Mouse (Mus musculus): Measurements from ENCODE around the gene Mpst. TPM values are rescaled to one million over a fixed set of nuclear protein-coding genes. Genes with fewer than 3 reads are reported as not detected.

Gene Mpst
- total RNA-seq, 2 experiments from 2014 or later: 18.7 to 41.1 TPM

GRCm38 (mm10) chr15:78402423-78402822, 3.8 kb upstream of the Mpst start:
- ATAC-seq (replicated peaks; ENCODE audit: low FRiP score, low TSS enrichment, poor library complexity, severe bottlenecking): no peak

DNA sequence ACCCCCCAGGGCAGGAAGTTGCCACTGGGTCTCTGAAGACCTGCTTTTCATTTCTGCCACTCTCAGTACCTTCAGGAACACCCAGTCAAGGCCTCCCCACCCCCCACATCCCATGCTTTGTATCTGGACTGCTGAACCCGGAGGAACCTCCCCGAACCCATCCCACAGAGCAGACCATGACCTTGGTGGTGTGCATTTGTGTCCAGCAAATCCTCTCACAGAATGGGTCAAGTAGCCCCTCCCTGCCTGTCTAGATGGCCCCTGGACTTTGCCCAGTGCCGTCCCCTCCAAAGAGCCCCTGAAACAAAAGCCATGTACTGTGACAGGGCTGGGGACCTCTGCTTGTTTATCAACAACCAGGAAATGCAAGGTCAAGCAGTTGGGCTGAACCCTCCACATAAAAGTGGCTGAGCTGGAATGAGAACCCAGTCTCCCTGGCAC, 2.9 kb upstream of the Mpst start:
- no peak for ATAC-seq (replicated peaks; ENCODE audit: low FRiP score, low TSS enrichment, poor library complexity, severe bottlenecking)

- no peak for ATAC-seq (replicated peaks; ENCODE audit: low FRiP score, low TSS enrichment, poor library complexity, severe bottlenecking)
These were observed 2.3 kb upstream of the Mpst start for GRCm38 (mm10) chr15:78403896-78404295.

GRCm38 (mm10) chr15:78405098-78405497, 1.1 kb upstream of the Mpst start:
- no peak for ATAC-seq (replicated peaks; ENCODE audit: low FRiP score, low TSS enrichment, poor library complexity, severe bottlenecking)

DNA sequence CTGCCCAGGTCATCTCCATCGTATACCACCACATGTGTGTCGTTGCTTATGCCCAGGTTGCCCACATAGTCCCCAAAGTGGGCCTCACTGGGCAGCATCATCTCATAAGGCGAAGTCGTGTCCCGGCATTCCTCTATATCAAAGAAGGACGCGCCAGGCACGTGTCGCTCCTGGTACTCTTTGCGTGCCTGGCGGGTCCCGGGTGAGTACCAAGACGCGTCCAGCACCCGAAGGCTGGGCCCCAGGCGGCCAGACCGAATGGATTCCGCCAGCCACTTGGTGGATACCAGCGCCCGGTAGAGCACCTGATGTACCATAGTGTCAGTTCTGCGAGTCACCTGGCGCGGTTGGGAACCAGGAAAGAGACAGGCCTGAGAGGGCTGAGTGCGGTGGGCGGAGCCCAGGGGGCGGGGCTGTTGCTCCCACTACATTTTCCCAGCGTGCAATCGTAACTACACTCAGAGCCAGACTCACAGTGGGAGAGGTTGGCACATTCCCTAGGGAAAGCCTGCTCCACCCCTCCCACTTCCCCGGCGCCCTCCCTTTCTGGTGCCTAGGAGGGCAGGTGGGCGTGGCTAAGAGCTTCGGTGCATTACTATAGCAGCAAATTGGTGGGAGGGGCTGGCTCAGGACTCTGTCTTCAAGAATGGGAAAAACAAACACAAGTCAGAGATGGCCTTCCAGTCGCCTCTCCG, 552 bp upstream of the Mpst start, which contains the start of gene Tst:
Gene Tst (minus strand): TSS at position 391 of the 695 bp plus-strand sequence.
- ATAC-seq (replicated peaks; ENCODE audit: low FRiP score, low TSS enrichment, poor library complexity, severe bottlenecking): peak; percentile 58

DNA sequence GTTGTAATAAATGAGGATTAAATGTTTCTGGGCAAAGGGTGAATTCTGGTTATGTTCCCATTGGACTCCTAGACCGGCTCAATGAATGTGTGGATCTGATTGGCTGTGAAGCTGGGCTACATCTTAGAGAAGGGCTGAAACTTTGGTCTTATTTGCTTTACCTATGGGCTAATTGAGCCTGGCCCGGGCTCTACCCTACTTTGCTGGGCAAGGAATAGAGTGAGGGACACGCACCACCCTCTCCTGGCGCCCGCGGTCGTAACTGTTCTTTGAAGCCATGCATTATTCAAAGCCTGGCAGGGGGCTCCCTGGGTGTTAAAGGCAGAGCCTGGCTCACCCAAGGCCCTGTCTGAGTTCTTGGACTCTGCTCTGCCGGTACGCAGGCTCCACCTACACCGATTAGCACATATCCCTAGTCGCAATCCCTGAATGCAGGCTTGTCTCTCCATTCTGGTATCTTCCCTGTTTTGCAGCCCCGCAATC, 3.4 kb downstream of the Mpst start:
- no peak for ATAC-seq (replicated peaks; ENCODE audit: low FRiP score, low TSS enrichment, poor library complexity, severe bottlenecking)

GRCm38 (mm10) chr15:78413083-78413718, 7.0 kb downstream of the Mpst start:
- peak; percentile 96 for ATAC-seq (replicated peaks; ENCODE audit: low FRiP score, low TSS enrichment, poor library complexity, severe bottlenecking)

- no peak for ATAC-seq (replicated peaks; ENCODE audit: low FRiP score, low TSS enrichment, poor library complexity, severe bottlenecking)
These were observed 7.5 kb downstream of the Mpst start for GRCm38 (mm10) chr15:78413719-78414117.

GRCm38 (mm10) chr15:78414157-78414556, 7.9 kb downstream of the Mpst start:
- ATAC-seq (replicated peaks; ENCODE audit: low FRiP score, low TSS enrichment, poor library complexity, severe bottlenecking): no peak

DNA sequence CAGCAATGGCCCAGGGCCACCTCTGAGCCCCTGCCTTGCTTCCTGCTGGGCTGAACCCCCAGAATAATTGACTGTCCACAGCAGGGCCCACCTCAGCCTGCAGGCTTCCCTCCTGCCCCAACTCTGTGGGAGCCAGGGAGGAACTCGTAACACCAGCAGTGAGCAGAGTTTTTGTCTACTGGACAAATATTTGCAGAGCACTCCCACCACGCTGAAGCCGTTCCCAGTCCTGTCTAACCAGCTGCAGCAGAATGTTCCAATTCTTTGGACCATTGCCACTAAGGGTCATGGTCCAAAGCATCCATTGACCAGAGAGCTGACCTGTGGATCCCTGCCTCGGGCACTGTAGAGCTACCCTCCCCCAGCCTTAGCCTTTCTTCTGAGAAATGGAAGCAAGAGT, 10.7 kb downstream of the Mpst start:
- no peak for ATAC-seq (replicated peaks; ENCODE audit: low FRiP score, low TSS enrichment, poor library complexity, severe bottlenecking)

- no peak for ATAC-seq (replicated peaks; ENCODE audit: low FRiP score, low TSS enrichment, poor library complexity, severe bottlenecking)
These were observed 14.2 kb downstream of the Mpst start for GRCm38 (mm10) chr15:78420395-78420794.

DNA sequence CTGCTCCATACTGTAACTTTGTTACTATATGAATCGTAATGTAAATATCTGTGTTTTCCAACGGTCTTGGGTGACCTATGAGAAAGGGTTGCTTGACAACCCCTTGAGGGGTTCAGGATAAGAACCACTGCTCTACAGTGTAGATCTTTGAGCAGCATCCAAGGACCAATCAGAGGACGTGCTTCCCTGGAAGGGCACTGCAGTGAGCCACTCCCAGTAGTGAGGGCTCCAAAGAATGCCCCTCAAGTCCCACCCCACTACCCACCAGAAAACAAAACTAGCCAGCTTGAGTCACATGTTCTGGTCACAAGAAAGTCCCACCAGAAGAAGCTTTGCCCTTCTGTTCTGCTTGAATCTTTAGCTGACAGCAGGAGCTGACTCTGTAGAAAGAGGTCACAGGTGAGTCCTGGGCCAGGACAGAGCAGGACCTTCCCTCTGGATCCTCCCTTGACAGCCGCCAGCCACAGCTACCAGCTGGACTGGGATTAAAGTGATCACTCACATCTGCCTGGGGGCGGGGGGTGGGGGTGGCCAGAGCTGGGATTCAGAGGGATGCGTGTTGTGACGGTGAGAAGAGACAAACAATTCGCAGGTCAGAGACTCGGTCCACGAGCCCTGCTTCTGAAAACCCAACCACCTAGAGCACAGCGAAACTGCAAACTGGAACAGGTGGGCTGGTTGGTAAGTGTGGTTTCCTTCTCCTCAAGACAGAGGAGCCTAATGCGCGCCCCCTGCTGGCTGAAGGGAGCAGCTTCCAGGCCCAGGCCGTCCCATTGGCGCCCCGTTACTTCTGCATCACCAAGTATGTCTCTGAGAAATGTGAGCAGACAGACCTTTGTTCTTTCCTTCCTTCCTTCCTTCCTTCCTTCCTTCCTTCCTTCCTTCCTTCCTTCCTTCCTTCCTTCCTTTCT, 16.1 kb downstream of the Mpst start:
- peak; percentile 93 for ATAC-seq (replicated peaks; ENCODE audit: low FRiP score, low TSS enrichment, poor library complexity, severe bottlenecking)

- ATAC-seq (replicated peaks; ENCODE audit: low FRiP score, low TSS enrichment, poor library complexity, severe bottlenecking): no peak
These were observed 18.3 kb downstream of the Mpst start for GRCm38 (mm10) chr15:78424507-78424906.

- ATAC-seq (replicated peaks; ENCODE audit: low FRiP score, low TSS enrichment, poor library complexity, severe bottlenecking): no peak
These were observed 19.0 kb downstream of the Mpst start for GRCm38 (mm10) chr15:78425230-78425629.

DNA sequence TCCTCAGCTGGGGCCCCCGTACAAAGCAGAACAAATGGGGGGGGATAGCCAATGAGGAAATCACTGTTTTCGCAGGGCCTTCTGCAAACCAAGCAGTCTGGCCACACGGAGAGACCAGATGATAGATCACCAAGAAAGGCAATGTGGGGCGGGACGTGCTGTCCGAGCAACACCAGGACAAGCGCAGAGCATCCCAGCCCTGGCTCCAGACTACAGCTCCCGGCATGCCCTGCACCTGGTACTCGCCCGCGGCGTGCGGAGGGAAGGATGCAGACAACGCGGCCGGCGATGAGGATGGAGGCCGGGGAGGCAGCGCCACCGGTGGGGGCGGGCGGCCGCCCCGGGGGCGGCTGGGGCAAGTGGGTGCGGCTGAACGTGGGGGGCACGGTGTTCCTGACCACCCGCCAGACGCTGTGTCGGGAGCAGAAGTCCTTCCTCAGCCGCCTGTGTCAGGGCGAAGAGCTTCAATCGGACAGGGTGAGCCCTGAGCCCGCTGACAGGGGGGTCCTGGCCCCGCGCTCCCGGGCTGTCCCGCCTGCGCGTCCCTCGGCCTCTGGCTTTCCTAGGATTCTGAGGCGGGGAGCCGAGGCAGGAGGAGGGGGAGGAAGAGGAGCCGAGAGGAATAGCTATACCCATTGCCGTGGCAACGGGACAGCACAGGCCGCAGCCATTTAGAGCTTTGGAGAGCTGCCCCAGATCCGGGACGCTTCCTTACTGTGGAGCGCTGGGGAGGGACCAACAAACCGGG, 22.3 kb downstream of the Mpst start, which contains the start of gene Kctd17:
Gene Kctd17 (plus strand): TSS at position 174 of the 748 bp plus-strand sequence.
- ATAC-seq (replicated peaks; ENCODE audit: low FRiP score, low TSS enrichment, poor library complexity, severe bottlenecking): no peak

DNA sequence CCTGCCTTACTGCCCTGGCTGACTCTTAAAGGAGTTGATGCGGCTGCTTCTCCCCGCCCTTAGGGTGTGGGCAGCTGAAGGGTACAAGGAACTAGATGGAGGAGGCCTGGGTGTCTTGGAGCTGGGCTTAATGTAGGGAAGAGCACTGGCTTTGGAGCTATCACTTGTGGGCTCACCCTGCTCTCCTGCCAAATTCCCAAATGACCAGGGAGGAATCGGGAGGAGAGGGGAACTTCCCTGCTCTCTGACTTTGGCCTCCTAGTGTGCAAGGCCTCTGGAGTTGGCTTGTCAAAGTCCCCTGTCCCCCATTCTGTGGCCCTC, 22.9 kb downstream of the Mpst start:
- no peak for ATAC-seq (replicated peaks; ENCODE audit: low FRiP score, low TSS enrichment, poor library complexity, severe bottlenecking)

DNA sequence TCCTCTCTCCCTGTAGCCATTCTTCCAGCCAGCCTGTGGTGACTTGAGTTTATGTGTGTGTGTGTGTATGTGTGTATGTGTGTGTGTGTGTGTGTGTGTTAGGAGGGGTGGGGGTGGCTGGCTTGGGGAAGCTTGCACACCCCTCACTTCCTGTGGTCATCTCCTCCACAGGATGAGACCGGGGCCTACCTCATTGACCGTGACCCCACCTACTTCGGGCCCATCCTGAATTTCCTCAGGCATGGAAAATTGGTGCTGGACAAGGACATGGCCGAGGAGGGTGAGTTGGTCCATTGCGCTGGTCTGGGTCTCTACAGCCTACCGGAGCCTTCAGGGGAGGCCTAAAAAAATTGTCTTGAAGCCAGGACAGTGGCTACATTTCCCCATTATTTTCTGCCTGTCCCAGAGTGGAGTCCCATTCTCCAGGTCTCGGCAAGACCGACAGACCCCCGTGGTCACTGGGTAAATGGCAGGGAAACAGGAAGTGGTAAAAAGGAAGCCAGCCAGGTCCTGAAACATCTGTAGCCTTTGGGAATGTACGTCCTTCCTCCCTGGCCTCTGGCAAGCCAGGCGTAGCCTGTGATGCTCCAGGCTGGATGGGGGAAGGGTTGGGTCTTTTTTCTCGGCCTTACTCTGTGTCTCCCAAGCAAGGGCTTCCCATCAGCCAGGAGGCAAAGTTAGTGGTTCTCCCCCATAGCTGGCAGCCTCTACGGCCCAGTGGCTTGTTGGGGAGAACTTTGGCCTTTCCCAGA, 23.8 kb downstream of the Mpst start:
- ATAC-seq (replicated peaks; ENCODE audit: low FRiP score, low TSS enrichment, poor library complexity, severe bottlenecking): no peak

- ATAC-seq (replicated peaks; ENCODE audit: low FRiP score, low TSS enrichment, poor library complexity, severe bottlenecking): no peak
These were observed 24.7 kb downstream of the Mpst start for GRCm38 (mm10) chr15:78430874-78431273.
